In the genomic region with DNA sequence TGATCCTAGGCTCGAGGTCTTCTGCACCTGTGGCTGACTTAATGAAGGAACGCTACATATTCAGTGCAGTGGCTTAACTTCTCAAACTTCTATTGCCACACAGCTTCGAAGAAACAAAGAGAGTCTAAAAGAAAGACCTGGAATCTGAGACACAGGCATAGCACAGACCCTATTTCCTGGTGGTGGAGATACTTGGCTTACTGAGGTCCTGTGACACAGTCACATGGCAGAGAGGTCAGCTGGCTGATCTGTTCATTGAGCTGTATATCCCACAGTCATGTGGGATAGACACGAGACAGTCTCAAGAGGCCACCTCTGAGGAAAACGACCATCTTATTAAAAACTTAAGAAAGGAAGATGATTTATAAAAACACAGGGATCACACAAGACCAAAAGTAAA, we compare ENCODE assay signal across 17 mouse cellular contexts.
"Had no signal": no experiment of that assay in that cellular context is flagged by ENCODE, and none has a peak within 500 bp of the region (broad histone marks: within the 10 kb centered on the region; RNA-seq: fewer than 3 reads in every experiment).

No protein-coding gene starts in this region.

- H3K4me2 ChIP-seq: lung, embryonic 15.5 days; midbrain, embryonic 11.5 days; midbrain, embryonic 13.5 days; midbrain, embryonic 15.5 days; neural tube, embryonic 12.5 days; stomach, embryonic 15.5 days had no signal

- DNase-seq: lung, adult 2 months; lung, postnatal 14 days; lung, postnatal 36 days; right cerebral cortex, postnatal 14 days; thymus, adult 2 months; thymus, postnatal 25 days; thymus, postnatal 4 days had no signal

- H3K36me3 ChIP-seq: lung, embryonic 15.5 days; midbrain, embryonic 13.5 days; midbrain, embryonic 15.5 days; neural tube, embryonic 12.5 days; stomach, embryonic 15.5 days had no signal

- H3K4me3 ChIP-seq: lung, embryonic 15.5 days; megakaryocyte, embryonic 14.5 days; midbrain, embryonic 13.5 days; midbrain, embryonic 15.5 days; neural tube, embryonic 12.5 days; stomach, embryonic 15.5 days had no signal

- H3K27me3 ChIP-seq: lung, embryonic 15.5 days; megakaryocyte, embryonic 14.5 days; midbrain, embryonic 13.5 days; midbrain, embryonic 15.5 days; neural tube, embryonic 12.5 days; stomach, embryonic 15.5 days had no signal

- H3K9ac ChIP-seq: lung, embryonic 15.5 days; midbrain, embryonic 13.5 days; midbrain, embryonic 15.5 days; neural tube, embryonic 12.5 days; stomach, embryonic 15.5 days had no signal

- H3K27ac ChIP-seq: lung, embryonic 15.5 days; macrophage; midbrain, embryonic 13.5 days; midbrain, embryonic 15.5 days; neural tube, embryonic 12.5 days; stomach, embryonic 15.5 days; stomach, postnatal 0 days had no signal

- H3K9me3 ChIP-seq: lung, embryonic 15.5 days; megakaryocyte, embryonic 14.5 days; midbrain, embryonic 13.5 days; midbrain, embryonic 15.5 days; neural tube, embryonic 12.5 days; stomach, embryonic 15.5 days had no signal

- ATAC-seq: lung, postnatal 0 days; midbrain, embryonic 13.5 days; midbrain, embryonic 15.5 days had no signal

- H3K4me1 ChIP-seq: neural tube, embryonic 12.5 days had no signal
